Mouse (Mus musculus): Measurements from ENCODE around the gene 1810049J17Rik.

1810049J17Rik gene

GRCm38 (mm10) chr15:12291757-12292156 lies 29.9 kb downstream of the 1810049J17Rik start:
- POLR2A ChIA-PET: no interaction called here
- CTCF ChIA-PET: interaction anchor here in 1 of 4 experiments (1.1 kb wide), 1 partner anchor 23 kb away, joined by 3 read pairs; no protein-coding TSS in a partner anchor

DNA sequence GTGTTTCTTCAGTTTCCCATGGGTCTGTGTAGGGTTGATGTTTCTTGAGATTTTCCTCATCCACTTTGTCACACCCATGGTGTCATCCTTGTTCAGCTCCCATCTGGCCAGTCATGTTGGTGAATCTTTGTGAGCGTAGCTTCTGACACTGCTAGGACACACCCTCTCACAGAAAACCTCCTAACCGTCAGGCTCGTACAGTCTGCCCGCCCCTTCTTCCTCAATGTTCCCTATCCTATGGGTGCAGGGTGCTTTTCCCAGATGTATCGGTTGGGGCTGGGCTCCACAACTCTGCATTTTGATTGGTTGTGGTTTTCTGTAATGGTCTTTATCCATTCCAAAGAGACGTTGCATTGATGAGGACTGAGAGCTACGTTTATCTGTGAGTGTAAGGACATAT lies 31.4 kb downstream of the 1810049J17Rik start:
- ChIA-PET CTCF (interaction anchor here in 1 of 4 experiments (1.1 kb wide), 1 partner anchor 64 kb away, joined by 6 read pairs; no protein-coding TSS in a partner anchor), POLR2A (interaction anchor here (0.6 to 1.2 kb wide), 6 partner anchors 15 to 88 kb away, joined by 3 to 4 read pairs (median 3); partner anchors contain the start of gene Golph3 (in 1 of the 4))

GRCm38 (mm10) chr15:12285535-12285809 lies 36.2 kb downstream of the 1810049J17Rik start:
- ChIA-PET POLR2A (interaction anchor here in 2 of 4 experiments (0.6 to 1.4 kb wide), 3 partner anchors 10 to 60 kb away, joined by 4 read pairs; no protein-coding TSS in a partner anchor), CTCF (interaction anchor here in 2 of 4 experiments (0.6 kb wide), 2 partner anchors 54 to 1872 kb away, joined by 6 to 7 read pairs; no protein-coding TSS in a partner anchor)

GRCm38 (mm10) chr15:12284794-12285534 lies 36.7 kb downstream of the 1810049J17Rik start:
- ChIA-PET CTCF (no interaction called here), POLR2A (interaction anchor here in 1 of 4 experiments (1.4 kb wide), 1 partner anchor 10 kb away, joined by 4 read pairs; no protein-coding TSS in a partner anchor)

DNA sequence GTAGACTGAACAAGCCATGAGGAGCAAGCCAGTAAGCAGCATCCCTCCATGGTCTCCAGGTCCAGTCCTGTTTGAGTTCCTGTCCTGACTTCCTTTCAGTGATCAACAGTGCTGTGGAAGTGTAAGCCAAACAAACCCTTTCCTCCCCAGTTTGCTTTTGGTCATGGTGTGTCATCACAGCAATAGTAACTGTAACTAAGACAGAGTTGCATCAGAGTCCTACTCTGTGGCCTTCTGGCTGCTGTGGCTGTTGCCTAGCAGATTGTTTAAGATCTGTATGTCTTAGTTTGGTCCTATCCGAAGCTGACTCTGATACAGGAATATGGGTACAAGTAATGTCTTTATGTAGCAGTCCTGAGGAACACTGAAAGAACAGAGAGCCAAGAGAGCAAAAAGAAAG lies 41.9 kb downstream of the 1810049J17Rik start:
- CTCF ChIA-PET: no interaction called here
- POLR2A ChIA-PET: no interaction called here

DNA sequence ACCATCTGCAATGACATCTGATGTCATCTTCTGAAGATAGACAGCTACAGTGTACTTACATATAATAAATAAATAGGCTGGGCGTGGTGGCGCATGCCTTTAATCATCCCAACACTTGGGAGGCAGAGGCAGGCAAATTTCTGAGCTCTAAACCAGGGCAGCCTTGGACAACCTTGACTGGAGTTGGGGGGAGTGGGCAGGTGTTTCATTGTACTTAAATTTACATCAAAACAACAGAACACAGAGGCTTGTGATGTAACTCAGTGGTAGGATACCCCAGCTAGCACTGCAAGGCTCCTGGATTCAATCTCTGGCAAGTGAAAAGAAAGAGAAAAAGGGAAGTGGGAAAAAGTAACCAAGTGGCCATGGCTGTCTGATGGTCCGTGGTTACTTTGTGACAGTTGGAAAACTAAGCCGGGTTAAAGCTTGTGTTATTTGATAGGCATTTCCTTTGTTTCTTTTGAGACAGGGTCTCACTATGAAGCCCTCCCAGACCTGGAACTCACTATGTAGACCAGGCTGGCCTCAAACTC lies 46.5 kb downstream of the 1810049J17Rik start:
- ChIA-PET CTCF (interaction anchor here (0.6 to 3.3 kb wide), 15 partner anchors 13 to 302 kb away, joined by 3 to 9 read pairs (median 4); no protein-coding TSS in a partner anchor), POLR2A (interaction anchor here in 3 of 4 experiments (0.6 to 4.0 kb wide), 54 partner anchors 10 to 1558 kb away, joined by 3 to 25 read pairs (median 4); partner anchors contain the start of genes Golph3 (in 3 of the 3), Mtmr12 (in 3 of the 3), 1810049J17Rik (in 2 of the 3) and Tars (in 1 of the 3))

DNA sequence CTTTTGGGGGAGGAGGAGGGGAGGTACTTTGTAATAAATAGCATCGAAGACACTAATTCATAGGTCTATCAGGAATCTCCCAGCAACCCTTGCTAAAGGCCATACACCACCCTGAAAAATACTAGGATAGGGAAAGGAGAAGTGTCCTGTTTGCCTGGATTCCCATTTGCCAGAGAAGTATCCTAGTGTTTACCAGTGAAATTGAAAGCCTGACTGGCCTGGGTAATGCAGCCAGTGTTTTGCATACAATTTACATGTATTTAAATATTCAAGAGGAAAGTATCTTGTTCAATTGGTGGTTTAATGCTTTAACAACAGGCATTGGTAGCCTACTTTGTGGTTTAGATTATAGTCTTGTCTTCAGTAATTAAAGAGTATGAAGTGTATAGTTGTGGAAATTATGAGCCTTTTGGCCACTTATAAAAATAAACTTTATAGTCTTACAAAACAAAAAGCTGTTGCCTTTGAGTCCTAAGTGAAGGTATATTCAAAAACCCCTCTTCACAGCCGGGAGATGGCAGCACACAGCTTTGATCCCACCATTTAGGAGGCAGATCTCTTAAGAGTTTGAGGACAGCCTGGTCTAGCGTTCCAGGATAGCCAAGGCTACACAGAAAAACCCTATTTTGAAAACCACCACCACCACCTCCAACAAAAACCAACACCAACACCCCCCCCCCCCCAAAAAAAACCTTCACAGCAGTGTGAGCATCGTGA lies 47.5 kb downstream of the 1810049J17Rik start:
- ChIA-PET CTCF (interaction anchor here (0.5 to 3.3 kb wide), 22 partner anchors 14 to 302 kb away, joined by 3 to 18 read pairs (median 4); no protein-coding TSS in a partner anchor), POLR2A (interaction anchor here (0.6 to 4.0 kb wide), 60 partner anchors 8 to 875 kb away, joined by 3 to 25 read pairs (median 4); partner anchors contain the start of genes Golph3 (in 4 of the 4), 1810049J17Rik (in 3 of the 4), Mtmr12 (in 3 of the 4) and Tars (in 1 of the 4))

DNA sequence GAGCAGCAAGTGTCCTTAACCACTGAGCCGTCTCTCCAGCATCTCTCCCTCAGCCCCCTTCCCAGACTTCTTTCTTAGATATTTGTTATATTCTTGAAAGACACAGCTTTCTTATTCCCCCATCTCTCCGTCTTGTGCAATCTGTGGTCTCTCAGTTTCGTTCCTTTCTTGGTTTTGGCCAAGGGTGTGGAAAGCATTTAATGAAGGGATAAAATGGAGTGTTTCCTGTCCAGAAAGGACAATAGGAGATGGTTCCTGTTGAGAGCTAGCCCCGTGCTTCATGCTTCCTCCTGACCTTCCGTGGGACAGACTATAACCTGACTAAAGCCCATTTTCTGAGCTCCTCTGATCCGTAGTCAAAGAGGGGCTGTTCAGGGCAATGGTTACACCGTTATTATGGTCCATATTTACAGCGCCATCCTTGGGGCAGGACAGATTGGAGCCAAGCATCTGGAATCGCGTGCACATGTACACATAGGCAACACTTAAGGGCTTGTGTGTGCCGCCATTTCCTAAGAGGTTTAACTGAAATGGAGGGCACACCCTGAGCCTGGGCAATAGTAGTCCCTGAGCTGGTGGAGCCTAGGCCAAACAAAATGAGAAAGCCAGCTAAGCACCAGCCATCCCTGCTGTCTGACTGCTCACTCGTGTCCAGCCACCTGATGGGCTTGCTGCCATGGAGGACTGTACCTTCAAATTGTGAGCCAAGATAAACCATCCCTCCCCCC lies 48.2 kb downstream of the 1810049J17Rik start:
- ChIA-PET CTCF (interaction anchor here in 3 of 4 experiments (0.5 to 3.3 kb wide), 11 partner anchors 14 to 302 kb away, joined by 3 to 9 read pairs (median 3); no protein-coding TSS in a partner anchor), POLR2A (interaction anchor here (0.5 to 4.0 kb wide), 27 partner anchors 10 to 543 kb away, joined by 3 to 25 read pairs (median 4); partner anchors contain the start of genes Golph3 (in 3 of the 4), 1810049J17Rik (in 2 of the 4) and Mtmr12 (in 2 of the 4))

All from embryonic stem cell, embryonic (primary cell).